ENCODE assay signal across 22 mouse cellular contexts in genomic region chr4:7429308-7429707, GRCm38 (mm10).
DNase-seq lines count a peak whose midpoint lies in the region; ATAC-seq and TF ChIP-seq lines count a peak whose summit lies in the region.
"Had no signal": no experiment of that assay in that cellular context is flagged by ENCODE, and none has a peak within 500 bp of the region (broad histone marks: within the 10 kb centered on the region; RNA-seq: fewer than 3 reads in every experiment).

No protein-coding gene starts in this region.

- intact Hi-C loops in heart, adult 2 months (cut with DNase I): no loop called here

- no peak overlapping the region for H3K4me3 ChIP-seq in layer of hippocampus, adult 2 months
- no peak overlapping the region for H3K4me3 ChIP-seq in intestine, embryonic 15.5 days (replicated peaks)
- H3K4me3 ChIP-seq in heart, adult 2 months: no peak overlapping the region
- H3K4me3 ChIP-seq: embryonic facial prominence, embryonic 13.5 days; hindbrain, embryonic 13.5 days; midbrain, embryonic 13.5 days; neural tube, embryonic 12.5 days had no signal

- DNase-seq in frontal cortex, adult 2 months (ENCODE audit: extremely low spot score in 1 of 2, low spot score in 1 of 2): peak; percentile 47 to 53
- no peak for DNase-seq in frontal cortex, postnatal 14 days (ENCODE audit: low spot score in 2 of 2)
- DNase-seq in 416B (ENCODE audit: low read depth): peak; percentile 22
- peak; percentile 24 to 69 for DNase-seq in layer of hippocampus, adult 2 months (ENCODE audit: low spot score in 2 of 2)
- DNase-seq in left cerebral cortex, adult 9 months (ENCODE audit: low spot score in 2 of 2): peak; percentile 23 to 24
- DNase-seq in heart, adult 2 months: no peak
- no peak for DNase-seq in embryo, embryonic 11 days
- DNase-seq: B cell, adult 2 months; cerebellum, adult 8-10 months; heart, postnatal 10 days; kidney, adult 9 months; kidney, postnatal 36 days; lung, adult 18-20 months; lung, postnatal 14 days had no signal

- H3K36me3 ChIP-seq in intestine, embryonic 15.5 days: no peaks in the 10 kb centered on the region
- H3K36me3 ChIP-seq in heart, adult 2 months (ENCODE audit: control insufficient read depth, insufficient read depth, low read length): no peaks in the 10 kb centered on the region
- H3K36me3 ChIP-seq: embryonic facial prominence, embryonic 13.5 days; hindbrain, embryonic 13.5 days; midbrain, embryonic 13.5 days; neural tube, embryonic 12.5 days had no signal

- H3K79me2 ChIP-seq in heart, adult 2 months (replicated peaks; ENCODE audit: control insufficient read depth, insufficient read depth, low read length): no peaks in the 10 kb centered on the region

- no peak for TF ChIP-seq EP300 in heart, adult 2 months (IDR thresholded peaks at IDR 0.05; ENCODE audit: insufficient read depth, low read depth, low read length)

- H3K9ac ChIP-seq in intestine, embryonic 15.5 days: no peak overlapping the region
- H3K9ac ChIP-seq in heart, adult 2 months (ENCODE audit: low read depth, low read length): no peak overlapping the region
- H3K9ac ChIP-seq: embryonic facial prominence, embryonic 13.5 days; hindbrain, embryonic 13.5 days; midbrain, embryonic 13.5 days; neural tube, embryonic 12.5 days had no signal

- no peaks in the 10 kb centered on the region for H3K9me3 ChIP-seq in intestine, embryonic 15.5 days
- H3K9me3 ChIP-seq: embryonic facial prominence, embryonic 13.5 days; hindbrain, embryonic 13.5 days; midbrain, embryonic 13.5 days; neural tube, embryonic 12.5 days had no signal

- no peak for TF ChIP-seq CTCF in layer of hippocampus, adult 2 months (conservative IDR thresholded peaks at IDR 0.05)
- no peak for TF ChIP-seq CTCF in heart, adult 2 months (IDR thresholded peaks at IDR 0.05)

- no peaks in the 10 kb centered on the region for H3K27me3 ChIP-seq in intestine, embryonic 15.5 days (replicated peaks)
- no peaks in the 10 kb centered on the region for H3K27me3 ChIP-seq in heart, adult 2 months (ENCODE audit: control insufficient read depth, insufficient read depth, low read length)
- H3K27me3 ChIP-seq: embryonic facial prominence, embryonic 13.5 days; hindbrain, embryonic 13.5 days; midbrain, embryonic 13.5 days; neural tube, embryonic 12.5 days had no signal

- TF ChIP-seq POLR2A in heart, adult 2 months (IDR thresholded peaks at IDR 0.05; ENCODE audit: insufficient read depth, low read depth, low read length): no peak

- no peaks in the 10 kb centered on the region for H3K4me1 ChIP-seq in intestine, embryonic 15.5 days (replicated peaks)
- no peaks in the 10 kb centered on the region for H3K4me1 ChIP-seq in heart, adult 2 months (ENCODE audit: control insufficient read depth, insufficient read depth, low read length)
- H3K4me1 ChIP-seq: embryonic facial prominence, embryonic 13.5 days; hindbrain, embryonic 13.5 days; midbrain, embryonic 13.5 days; neural tube, embryonic 12.5 days had no signal

- 68% methylated on average over 3 of the region's 3 CpGs for whole genome bisulfite sequencing in intestine, embryonic 15.5 days
- 74% methylated on average over 3 of the region's 3 CpGs for WGBS in heart, adult 2 months

- no peak for ATAC-seq in intestine, embryonic 15.5 days
- ATAC-seq: inflammation-experienced regulatory T-cells, adult 6 months; midbrain, embryonic 13.5 days had no signal

- no peak overlapping the region for H3K4me2 ChIP-seq in intestine, embryonic 15.5 days (replicated peaks)
- H3K4me2 ChIP-seq: embryonic facial prominence, embryonic 13.5 days; heart, embryonic 11.5 days; hindbrain, embryonic 13.5 days; liver, embryonic 11.5 days; midbrain, embryonic 13.5 days; neural tube, embryonic 12.5 days had no signal

- peak overlapping the region; percentile 69; the same call in 1 of the 2 replicates for H3K27ac ChIP-seq in layer of hippocampus, adult 2 months
- H3K27ac ChIP-seq in intestine, embryonic 15.5 days: no peak overlapping the region
- no peak overlapping the region for H3K27ac ChIP-seq in heart, adult 2 months
- H3K27ac ChIP-seq: embryonic facial prominence, embryonic 13.5 days; hindbrain, embryonic 13.5 days; midbrain, embryonic 13.5 days; neural tube, embryonic 12.5 days had no signal

Comparison
In these comparisons a context has a peak if more than half of its experiments do, and no peak if none do; other contexts are left out.
1. DNase-seq: peak in frontal cortex, adult 2 months (2 of 2), 416B (single experiment), layer of hippocampus, adult 2 months (2 of 2) and left cerebral cortex, adult 9 months (2 of 2); none in frontal cortex, postnatal 14 days (0 of 2), heart, adult 2 months (0 of 2) and embryo, embryonic 11 days (single experiment).